Mouse (Mus musculus) thymus, postnatal 14 days (tissue): Measurements from ENCODE around the gene Ddr1.

Experiments
- DNase-seq: peaks from one replicate; pipeline ENCODE4 v3.0.0; 2021

Ddr1 gene

DNA sequence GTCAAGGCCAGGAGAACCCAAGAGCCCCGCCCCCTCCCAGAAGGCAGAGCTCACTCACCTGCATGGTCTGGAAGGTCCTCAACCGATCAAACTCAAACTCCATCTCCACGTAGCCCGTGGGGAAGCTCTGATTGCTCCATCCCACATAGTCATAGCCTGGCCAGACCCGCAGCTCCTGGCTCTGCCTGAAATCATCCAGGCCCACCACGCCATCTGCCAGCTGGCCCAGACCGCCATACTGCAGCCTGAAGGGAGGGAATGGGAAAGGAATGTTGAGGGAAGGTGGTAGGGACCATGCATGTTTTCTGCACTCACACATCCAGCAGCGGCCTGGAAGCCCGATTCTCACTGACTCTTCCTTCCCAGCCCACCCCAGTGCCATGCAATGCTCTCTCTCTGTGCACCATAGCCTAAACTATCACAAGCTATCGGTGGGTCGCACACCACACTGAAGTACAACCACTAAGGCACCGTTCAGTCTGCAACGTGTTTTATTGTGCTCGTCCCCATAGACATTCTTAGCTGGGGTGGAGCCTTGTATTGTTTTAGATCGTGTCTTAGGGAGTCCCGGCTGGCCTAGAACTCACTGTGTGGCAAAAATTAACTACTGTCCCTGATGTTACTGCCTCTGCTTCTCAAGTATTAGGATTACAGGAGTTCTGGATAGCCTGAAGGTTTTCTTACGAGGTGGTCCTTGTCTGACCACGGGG lies 14.3 kb downstream of the Ddr1 start:
- no peak for DNase-seq

DNA sequence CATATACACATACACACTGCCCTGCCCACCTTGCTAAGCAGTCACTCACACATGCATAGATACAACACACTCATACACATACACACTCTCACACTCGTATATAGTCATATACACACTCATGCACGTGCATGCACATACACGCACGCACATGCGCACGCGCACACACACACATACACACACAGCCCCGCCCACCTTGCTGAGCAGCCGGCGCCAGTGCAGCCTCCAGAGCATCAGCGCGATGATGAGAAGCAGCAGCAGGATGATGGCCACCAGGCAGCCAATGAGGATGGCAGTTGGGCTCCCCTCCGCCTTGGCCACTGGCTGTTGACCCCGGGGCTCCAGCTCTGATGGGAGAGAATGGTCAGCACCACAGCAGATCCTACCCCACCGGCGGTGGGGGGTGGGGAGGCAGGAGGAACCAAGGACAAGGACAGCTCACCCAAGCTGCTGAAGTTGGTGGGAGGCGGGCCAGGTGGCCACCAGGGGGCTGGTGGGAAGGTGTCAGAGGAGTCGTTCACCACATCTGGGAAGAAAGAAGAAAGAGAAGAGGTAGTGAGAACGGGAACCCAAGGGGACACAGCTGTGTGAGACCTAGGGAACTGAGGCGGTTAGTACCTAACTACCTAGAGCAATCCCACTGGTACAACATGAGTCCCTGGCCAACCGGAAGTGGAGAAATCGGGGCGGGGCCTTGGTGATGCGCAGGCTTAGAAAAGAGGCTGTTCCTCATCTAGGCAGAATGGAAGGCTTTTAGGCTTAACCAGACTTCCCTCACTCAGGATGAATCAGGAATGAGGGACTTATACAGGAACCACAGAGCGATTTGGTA lies 15.9 kb downstream of the Ddr1 start:
- peak; percentile 71 for DNase-seq

DNA sequence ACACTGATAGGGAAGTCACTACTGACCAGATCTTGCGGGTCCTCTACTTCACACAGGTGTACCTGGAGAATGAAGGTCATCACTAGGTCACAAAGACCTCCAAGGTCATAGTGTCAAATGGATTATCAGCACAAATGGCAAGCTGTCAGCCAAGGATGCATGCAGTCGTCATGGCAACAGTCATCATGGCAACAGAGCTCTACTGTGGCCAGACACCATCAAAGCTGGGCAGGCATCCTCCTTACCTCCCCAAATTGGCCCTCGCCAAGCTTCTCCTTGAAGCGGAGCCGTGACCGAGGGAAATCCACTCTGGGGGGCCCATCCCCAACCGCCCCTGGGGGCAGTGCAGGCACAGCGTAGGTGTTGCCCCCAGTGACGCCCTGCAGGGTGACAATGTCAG lies 19.4 kb downstream of the Ddr1 start:
- no peak for DNase-seq

DNA sequence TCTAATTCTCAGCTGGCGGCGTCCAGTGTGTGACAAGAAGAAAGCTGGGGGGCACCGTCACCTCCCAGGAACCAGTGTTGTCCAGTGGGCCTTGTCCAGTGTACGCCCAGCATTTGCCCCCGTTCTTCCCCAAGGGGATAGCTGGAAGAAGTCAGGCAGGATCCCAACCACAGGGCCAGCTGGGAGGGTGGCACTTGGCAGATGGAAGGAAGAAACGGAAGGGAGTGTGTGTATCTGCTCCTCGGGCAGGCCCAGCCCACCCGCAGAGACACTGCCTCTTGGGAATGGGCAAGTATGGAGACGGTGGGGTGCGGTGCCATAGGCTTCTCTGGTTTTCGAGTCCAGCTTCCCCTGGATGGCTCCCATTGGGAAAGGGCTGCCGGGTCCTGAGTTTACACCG lies 22.4 kb downstream of the Ddr1 start:
- DNase-seq = no peak

DNA sequence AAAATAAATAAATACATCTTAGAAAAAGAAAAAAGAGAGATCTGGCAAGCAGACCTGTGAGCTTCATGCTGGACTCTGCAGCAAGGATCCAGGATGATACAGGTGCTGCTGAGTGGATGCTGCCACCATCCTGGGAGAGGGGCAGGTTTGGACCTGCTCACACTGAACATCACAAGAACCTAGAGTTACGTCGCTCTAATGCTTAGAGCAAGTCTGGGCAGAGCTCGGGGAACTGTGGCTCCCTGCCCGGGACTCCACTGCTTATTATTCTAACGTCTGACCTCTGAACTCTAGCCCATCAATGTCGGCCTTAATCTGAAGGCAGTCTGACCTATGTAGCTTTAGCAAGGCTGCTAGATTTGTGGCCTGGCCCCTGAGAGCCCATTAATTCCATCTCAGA lies 23.8 kb downstream of the Ddr1 start:
- DNase-seq = no peak

DNA sequence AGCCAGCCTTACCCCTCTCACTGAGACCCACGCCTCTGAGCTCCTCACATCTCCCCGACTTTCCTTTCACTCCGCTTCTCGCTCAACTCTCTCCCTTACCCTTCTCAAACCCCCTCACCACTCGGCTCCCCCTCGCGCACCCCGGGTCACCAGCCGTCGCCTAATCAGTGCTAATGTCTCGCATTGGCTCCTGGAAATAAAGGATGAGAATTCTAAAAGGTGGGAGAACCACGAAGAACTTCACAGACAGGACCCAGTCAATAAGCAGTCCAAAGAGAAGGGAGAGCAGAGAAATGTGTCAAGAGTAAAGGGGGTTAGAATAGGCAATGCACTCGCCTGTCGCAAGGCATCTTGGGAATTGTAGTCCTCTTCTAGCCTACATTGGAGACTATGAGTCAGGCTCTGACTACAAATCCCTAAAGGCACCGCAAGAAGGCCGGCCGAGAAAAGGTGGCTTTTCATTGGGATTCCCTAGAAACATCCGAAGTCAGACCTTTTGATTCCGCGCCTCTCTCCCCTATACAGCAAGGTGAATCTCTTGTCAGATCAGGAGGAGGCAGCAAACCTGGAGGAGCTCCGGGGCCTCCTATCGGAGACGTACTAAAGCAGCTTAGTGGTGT lies 30.9 kb downstream of the Ddr1 start, which contains the start of gene Gtf2h4:
Gene Gtf2h4 (minus strand): TSS at position 324 of the 620 bp plus-strand sequence.
- DNase-seq = peak; percentile 94

DNA sequence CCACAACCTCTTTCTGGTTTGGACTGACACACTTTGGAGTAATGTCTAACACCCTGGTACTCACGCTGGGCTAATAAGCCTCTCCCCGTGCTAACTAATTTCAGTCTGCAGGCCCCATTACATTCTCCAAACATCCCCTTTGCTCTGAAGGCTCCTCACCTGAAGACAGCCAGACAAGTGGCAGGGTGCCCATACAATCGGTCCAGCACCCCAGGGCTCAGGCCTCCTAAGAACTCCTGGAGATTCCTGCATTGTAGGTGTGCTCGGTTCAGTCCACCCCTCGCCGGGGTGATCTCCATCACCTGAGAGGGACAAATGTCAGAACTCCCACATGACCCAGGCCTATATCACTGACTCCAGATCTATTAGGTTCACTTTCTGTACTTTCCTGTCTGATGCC lies 31.9 kb downstream of the Ddr1 start:
- DNase-seq = peak; percentile 29

DNA sequence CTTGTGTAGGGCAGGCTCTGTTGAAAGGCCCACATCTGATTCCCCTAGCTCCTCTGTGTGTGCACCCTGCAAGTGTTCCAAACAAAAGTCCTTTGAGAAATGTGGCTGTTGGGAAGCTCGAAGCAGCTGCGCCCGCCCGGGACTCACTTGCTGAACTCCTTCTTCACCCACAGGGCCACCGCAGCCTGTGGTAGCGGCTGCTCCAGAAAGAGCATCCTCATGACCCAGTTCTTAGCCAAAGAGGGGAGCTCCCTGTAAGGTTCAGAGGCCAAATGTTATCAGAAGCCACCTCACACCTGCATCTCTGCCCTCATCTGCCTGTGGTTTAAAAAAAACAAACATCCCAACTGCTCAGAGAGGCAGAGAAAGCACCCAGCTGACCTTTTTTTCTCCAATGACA lies 32.6 kb downstream of the Ddr1 start:
- peak; percentile 87 for DNase-seq

DNA sequence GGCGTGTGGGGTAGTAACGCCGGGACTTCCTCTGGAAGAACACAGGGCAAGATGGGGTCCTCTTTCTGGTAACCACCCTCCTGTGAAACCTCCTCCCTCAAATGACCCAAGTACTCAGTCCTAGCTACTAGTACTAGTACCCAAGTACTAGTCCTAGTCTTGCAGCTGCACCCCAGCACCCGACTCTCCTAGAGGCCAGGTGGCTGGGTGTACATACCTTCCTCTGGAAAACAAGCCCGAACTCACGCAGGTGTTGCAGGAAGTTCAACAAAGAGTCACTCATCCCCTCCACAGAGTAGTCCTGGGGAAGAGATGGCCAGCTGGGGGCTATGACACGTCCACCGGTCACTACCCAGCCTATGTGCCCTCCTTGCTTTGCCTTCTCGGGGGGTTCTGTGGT lies 34.7 kb downstream of the Ddr1 start:
- peak; percentile 75 for DNase-seq

DNA sequence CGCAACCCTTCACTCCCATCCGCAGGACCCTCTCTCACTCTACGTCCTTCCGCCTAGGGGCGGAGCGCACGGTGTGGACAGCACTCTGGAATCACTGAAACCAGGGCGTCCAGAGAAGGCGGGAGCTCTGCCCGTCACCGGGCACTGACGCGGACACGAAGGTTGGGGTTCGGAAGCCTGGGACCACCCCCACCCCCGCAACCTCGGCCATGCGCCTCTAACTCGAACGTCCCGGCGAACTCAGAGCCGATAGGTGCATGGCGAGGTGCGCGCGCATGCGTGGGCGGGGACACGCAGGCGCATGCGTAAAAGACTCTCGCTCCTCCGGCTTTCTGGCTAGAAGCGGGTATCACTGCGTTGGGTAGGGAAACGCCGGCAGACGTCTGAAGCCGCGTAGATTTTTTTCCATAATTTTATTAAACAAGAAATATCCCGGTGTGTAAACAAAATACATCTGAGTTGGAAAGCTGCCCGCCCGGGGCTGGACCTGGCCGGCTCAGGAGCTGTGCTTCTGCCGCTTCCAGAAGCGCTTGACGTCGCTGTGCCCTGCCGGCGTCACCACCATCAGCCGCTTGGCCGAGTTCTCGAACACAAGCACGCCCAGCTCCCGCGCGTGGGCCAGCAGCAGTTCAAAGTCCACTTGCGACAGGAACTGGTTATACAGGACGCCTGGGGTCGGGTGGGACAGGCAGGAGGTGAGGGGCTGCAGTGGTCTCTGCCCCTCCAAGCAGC lies 36.9 kb downstream of the Ddr1 start, which contains the start of gene Vars2:
Gene Vars2 (minus strand): TSS at position 259 of the 732 bp plus-strand sequence.
- DNase-seq = peak; percentile 98

DNA sequence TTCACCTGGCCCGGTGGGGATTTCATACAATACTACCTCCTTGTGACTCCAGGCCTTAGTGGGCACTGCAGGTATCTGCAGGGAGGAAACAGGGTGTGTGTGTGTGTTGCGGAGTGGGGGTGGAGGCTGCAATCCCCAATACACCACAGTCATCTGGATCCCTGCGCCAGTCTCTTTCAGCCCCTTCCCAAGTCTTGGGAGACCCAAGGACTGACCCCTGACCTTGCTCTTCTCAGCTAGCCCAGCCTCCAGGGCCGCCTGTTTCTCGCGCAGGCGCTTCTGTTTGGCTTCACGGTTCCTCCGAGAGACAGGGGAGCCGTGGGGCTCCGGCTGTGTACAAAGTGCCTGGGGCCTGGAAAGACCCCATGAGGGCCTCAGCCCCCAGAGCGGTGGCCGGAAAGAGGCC lies 37.6 kb downstream of the Ddr1 start:
- peak; percentile 63 for DNase-seq

DNA sequence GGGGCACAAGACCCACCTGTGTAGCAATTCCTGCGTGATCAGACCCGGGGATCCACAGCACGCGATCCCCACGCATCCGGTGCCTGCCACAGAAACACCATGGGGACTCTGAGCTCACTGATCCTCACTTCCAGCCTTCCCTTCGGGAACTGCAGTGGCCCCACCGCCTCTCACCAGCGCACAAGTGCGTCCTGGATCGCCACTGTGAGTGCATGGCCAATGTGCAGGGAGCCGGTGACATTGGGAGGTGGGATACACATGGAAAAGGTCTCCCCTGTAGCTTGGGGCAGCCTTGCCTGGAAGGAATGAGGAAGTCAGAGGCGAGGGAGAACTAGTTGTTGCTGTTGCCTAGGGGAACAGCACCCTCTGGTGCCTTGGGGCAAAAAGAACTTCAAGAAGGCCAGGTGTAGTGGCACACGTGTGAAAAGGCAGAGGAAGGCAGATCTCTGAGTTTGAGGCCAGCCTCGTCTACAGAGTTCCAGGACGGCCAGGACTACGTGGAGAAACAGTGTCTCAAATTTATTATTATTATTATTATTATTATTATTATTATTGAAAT lies 38.4 kb downstream of the Ddr1 start:
- DNase-seq = peak; percentile 71

DNA sequence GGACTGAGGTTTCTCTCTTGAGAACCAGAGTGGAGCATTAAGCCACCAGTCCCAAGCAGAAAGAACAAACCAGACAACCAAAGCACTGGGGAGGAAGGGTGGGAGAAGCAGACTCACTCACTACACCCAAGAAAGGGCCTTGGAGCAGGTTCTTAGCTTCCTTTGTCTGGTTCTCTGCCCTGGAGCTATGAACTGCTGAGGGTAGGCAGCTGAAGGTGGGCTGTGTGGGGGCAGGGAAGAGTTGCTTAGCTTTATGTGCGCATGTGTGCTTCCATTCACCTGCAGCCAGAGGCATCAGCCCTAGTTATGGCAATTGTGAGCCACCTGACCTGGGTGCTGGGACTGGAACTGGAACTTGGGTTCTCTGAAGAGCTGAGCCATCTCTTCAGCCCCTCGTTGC lies 51.3 kb downstream of the Ddr1 start:
- no peak for DNase-seq

DNA sequence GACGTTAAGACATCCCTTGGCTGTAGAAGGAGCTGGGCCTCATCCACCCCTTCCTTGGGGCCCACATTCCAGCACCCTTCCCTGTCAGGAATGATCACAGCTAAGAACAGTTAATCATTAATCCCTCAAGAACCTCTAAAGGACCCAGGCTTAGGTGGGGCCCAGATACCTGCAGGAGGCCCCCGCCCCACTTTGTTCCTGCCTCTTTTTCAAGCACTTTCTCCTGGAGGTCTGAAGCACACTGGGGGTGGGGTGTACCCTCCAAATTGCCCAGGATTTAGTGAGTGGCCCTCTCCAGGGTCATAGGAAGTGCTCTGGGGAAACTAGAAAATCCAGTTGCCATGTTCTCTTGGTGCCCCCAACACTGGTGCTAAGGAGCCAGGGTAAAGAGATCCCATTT lies 55.0 kb downstream of the Ddr1 start:
- DNase-seq = no peak

DNA sequence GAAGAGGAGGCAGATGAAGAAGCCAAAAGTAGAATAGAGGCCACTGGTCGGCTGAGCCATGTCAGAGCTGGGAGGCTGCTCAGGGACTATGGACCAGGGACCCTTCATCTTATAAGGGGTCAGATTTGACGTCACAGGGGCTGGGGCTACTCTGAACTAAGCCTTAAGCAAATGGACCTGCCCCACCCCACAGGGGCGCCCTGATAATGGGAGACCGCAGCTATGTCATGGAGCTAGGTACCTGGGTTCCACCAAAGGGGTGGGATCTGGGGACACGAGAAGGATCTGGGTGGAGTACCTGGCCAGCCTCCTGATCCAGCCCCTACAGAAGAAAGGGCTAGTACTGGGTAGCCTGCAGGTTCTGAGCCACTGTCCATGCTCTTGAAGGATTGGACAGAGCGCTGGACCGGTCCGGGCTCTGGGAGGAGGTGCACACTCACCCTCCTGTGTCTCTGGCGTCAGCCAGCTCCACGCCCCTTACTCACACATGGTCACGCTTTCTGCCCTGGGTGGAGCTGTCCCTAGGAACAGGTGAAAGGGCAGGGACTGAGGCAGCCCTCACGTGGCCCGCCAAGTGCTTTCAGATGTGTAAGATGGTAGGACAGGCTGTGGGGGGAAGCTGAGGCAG lies 60.7 kb downstream of the Ddr1 start, which contains the start of gene Mucl3:
Gene Mucl3 (minus strand): TSS at position 87 of the 628 bp plus-strand sequence.
- no peak for DNase-seq

DNA sequence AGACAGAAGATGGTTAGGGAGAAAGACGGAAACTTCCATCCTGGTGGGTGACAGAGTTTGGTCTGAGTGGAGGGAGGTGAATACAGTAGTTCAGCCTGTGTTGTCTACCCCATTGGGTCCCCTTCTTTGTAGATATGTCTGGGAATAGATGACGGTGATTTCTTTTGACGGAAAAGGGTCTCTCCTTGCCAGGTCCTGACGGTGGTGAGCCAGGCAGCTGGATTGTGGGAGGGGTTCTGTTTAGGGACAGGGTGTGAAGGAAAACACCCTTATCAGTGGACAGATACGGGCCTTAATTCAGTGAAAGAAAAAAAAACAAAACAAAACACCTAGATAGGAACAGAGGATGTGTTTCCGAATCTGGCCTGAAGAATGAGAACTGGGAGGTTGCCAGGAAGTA lies 65.1 kb downstream of the Ddr1 start:
- no peak for DNase-seq

DNA sequence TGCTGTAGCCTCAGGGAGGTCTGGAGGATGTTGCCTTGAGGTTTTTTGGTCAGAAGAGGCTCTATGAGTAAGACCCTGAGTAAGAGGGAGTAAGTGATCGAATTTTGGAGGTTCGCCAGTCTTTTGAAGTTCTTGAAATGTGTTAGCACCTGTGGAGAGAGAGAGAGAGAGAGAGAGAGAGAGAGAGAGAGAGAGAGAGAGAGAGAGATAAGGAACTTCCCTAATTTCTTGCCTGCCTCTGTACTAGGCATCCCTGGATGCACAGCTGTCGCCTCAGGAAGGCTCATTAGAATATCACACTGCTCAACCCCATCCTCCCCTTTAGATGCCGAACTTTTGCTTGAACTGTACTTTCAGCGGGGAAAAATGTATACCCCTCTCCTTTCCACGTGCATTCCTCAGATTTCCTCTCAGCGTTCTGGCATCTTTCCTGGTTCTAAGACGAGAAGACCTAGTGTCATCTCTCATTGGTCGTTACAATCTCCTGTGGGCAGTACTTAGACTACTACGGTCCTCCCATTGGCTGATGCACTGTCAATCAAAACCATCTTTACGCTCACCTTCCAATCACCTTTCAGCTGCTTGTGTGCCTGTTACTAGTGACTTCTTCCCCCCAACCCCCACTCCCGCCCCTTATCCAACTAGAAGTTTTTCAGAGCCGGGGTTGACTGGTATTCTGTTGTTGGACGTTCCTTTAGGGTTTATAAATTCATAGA lies 65.8 kb downstream of the Ddr1 start:
- peak; percentile 70 for DNase-seq

DNA sequence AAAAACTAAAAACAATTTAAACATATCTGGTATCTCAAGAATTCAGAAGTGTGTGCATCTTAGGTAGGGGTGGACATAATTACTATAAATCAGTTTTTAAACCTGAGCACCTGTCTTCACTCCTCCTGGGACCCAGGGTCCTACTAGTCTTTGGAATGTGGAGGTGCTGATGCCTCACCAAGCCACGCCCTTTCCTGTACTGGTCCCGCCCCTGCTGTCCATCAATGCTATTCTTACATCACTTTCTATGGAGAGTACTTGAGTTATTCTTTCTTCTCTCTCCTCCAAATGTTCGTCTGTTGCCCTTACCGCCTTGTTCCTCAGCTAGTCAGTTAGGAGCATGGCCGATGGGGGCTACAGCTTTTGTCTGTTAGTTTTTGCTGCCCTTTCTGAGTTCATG lies 68.1 kb downstream of the Ddr1 start:
- DNase-seq = peak; percentile 41

DNA sequence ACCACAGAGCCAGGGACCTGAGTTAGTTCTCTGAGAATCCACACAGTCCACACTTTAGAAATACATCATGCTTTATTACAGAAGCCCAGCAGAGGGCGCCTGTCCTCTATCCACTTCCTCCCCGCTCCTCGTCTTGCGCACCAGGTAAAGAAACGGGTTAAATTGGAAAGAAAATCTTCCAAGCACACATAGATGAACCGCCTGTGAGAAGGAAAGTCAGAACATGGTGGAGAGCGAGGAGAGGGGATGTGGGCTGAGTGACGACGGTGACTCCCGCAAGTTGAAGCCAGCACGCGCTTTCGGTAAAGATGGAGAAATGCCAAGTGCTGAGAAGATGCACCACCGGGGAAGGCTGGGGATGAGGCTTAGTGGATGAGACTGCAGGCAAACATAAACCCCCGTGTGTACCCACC lies 68.7 kb downstream of the Ddr1 start:
- peak; percentile 76 for DNase-seq

DNA sequence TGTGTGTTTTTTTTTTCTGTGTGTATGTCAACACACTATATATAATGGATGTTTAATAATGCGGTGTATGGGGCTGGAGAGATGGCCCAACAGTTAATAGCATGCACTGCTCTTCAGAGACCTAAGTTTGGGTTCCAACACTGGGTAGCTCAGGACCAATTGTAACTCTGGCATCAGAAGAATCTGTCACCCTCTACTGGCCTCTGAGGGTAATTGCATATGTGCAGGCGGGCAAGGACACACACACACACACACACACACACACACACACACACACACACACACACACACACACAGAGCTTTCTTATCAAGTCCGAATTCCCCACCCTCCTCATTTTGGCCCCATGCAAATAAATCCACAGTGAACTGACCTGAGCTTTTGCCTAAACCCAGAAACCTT lies 69.2 kb downstream of the Ddr1 start:
- DNase-seq = no peak

DNA sequence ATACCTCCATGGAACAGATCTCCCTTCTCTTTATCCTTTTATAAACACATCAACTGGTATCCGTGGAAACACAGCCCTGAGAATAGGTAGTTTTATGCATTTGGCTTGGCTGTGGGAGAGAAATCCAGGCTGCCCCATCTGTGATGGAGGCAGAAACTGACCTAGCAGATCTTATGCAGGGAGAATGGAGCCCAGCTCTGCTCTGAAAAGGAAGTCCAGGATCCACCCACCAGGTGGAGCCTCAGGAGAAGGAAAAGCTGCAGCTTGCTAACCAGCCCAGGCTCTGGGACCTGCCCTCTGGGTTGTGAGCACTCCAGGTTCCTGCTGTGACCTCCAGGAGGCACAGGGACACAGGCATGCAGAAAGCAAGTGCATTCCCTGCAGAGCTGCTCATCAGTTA lies 70.4 kb downstream of the Ddr1 start:
- DNase-seq = peak; percentile 44
